Comparison of ENCODE assay signal across 8 mouse cellular contexts in genomic region chr11:48806856-48807562, GRCm38 (mm10). TPM values are rescaled to one million over a fixed set of nuclear protein-coding genes. Genes with fewer than 3 reads are reported as not detected.
DNase-seq lines count a peak whose midpoint lies in the region; ATAC-seq lines count a peak whose summit lies in the region.

No protein-coding gene starts in this region.

- peak; percentile 38 for ATAC-seq in forebrain, embryonic 11.5 days (replicated peaks; ENCODE audit: low FRiP score)
- ATAC-seq in common myeloid progenitor, adult 5-6 weeks (replicated peaks; ENCODE audit: low read depth, poor library complexity, severe bottlenecking), result peak; percentile 21; the same call in 1 of the 2 replicates
- peak; percentile 72 for ATAC-seq in intestine, embryonic 15.5 days
- ATAC-seq in megakaryocyte-erythroid progenitor cell, adult 5-6 weeks (replicated peaks; ENCODE audit: low FRiP score, low TSS enrichment, poor library complexity, severe bottlenecking), result peak; percentile 38

- no peak overlapping the region for H3K27ac ChIP-seq in forebrain, embryonic 11.5 days (ENCODE audit: low read depth, low read length)
- no peak overlapping the region for H3K27ac ChIP-seq in forebrain, embryonic 10.5 days
- H3K27ac ChIP-seq in intestine, embryonic 15.5 days, result no peak overlapping the region

- peaks cover 36% of the 10 kb centered on the region for H3K36me3 ChIP-seq in forebrain, embryonic 11.5 days (ENCODE audit: control insufficient read depth, insufficient read depth, low read length)
- peaks cover 100% of the 10 kb centered on the region for H3K36me3 ChIP-seq in forebrain, embryonic 10.5 days (replicated peaks)
- H3K36me3 ChIP-seq in intestine, embryonic 15.5 days, result peaks cover 53% of the 10 kb centered on the region

- H3K9ac ChIP-seq in forebrain, embryonic 11.5 days (ENCODE audit: low read length), result no peak overlapping the region
- no peak overlapping the region for H3K9ac ChIP-seq in intestine, embryonic 15.5 days

- H3K4me3 ChIP-seq in forebrain, embryonic 11.5 days (ENCODE audit: low read depth, low read length), result no peak overlapping the region
- no peak overlapping the region for H3K4me3 ChIP-seq in forebrain, embryonic 10.5 days
- H3K4me3 ChIP-seq in intestine, embryonic 15.5 days (replicated peaks), result no peak overlapping the region

- 62% methylated on average over 21 of the region's 21 CpGs for WGBS in forebrain, embryonic 11.5 days
- 61% methylated on average over 21 of the region's 21 CpGs for WGBS in forebrain, embryonic 10.5 days
- WGBS in intestine, embryonic 15.5 days, result 55% methylated on average over 21 of the region's 21 CpGs

- no peak overlapping the region for H3K4me2 ChIP-seq in forebrain, embryonic 11.5 days (ENCODE audit: low read depth, low read length, severe bottlenecking)
- H3K4me2 ChIP-seq in intestine, embryonic 15.5 days (replicated peaks), result no peak overlapping the region

- no peak for DNase-seq in forebrain, embryonic 11.5 days (ENCODE audit: low spot score)
- DNase-seq in forebrain, embryonic 10.5 days (ENCODE audit: extremely low spot score, low spot score), result no peak
- no peak for DNase-seq in spleen, postnatal 36 days (ENCODE audit: low spot score in 2 of 2)
- DNase-seq in c-Kit-positive CD71-positive TER-119-positive erythroid progenitor cells, embryonic 14.5 days (ENCODE audit: low spot score), result no peak
- DNase-seq in cerebellum, adult 18-20 months, result no peak

- peaks cover under 1% of the 10 kb centered on the region; the same call in 1 of the 2 replicates for H3K4me1 ChIP-seq in forebrain, embryonic 11.5 days (replicated peaks; ENCODE audit: control insufficient read depth, insufficient read depth, low read length)
- H3K4me1 ChIP-seq in forebrain, embryonic 10.5 days, result peaks cover 14% of the 10 kb centered on the region
- peaks cover 11% of the 10 kb centered on the region; the same call in 1 of the 2 replicates for H3K4me1 ChIP-seq in intestine, embryonic 15.5 days (replicated peaks)

- H3K9me3 ChIP-seq in forebrain, embryonic 11.5 days (ENCODE audit: control insufficient read depth, low read length), result no peaks in the 10 kb centered on the region
- no peaks in the 10 kb centered on the region for H3K9me3 ChIP-seq in forebrain, embryonic 10.5 days
- no peaks in the 10 kb centered on the region for H3K9me3 ChIP-seq in intestine, embryonic 15.5 days

- no peaks in the 10 kb centered on the region for H3K27me3 ChIP-seq in forebrain, embryonic 11.5 days (ENCODE audit: control insufficient read depth, insufficient read depth, low read length)
- no peaks in the 10 kb centered on the region for H3K27me3 ChIP-seq in forebrain, embryonic 10.5 days (ENCODE audit: poor library complexity, severe bottlenecking)
- H3K27me3 ChIP-seq in intestine, embryonic 15.5 days (replicated peaks), result no peaks in the 10 kb centered on the region

RNA-seq across cellular contexts. Expression of gene Rack1, which starts 6.9 kb away (rescaled TPM):
- 648 and 653 TPM in 2 replicates for polyA plus RNA-seq in forebrain, embryonic 11.5 days (2014; fragmentation: Nextera tagmentation; extraction: Ambion mirVana)
- polyA plus RNA-seq in forebrain, embryonic 10.5 days (2016; fragmentation: Nextera tagmentation; extraction: Ambion mirVana), result 850 and 861 TPM in 2 replicates
- 1,552 and 1,662 TPM in 2 replicates for total RNA-seq in common myeloid progenitor, adult 5-6 weeks (2017)
- 815 and 831 TPM in 2 replicates for polyA plus RNA-seq in intestine, embryonic 15.5 days (2015; fragmentation: Nextera tagmentation; extraction: Ambion mirVana)
- total RNA-seq in megakaryocyte-erythroid progenitor cell, adult 5-6 weeks (2014; fragmentation: Nextera tagmentation), result 2,653 and 3,048 TPM in 2 replicates
- total RNA-seq in megakaryocyte-erythroid progenitor cell, adult 5-6 weeks (2017), result 1,625 and 1,902 TPM in 2 replicates

RNA-seq across cellular contexts. Expression of gene Trim41, which starts 10.1 kb away (rescaled TPM):
- 4.5 and 5.6 TPM in 2 replicates for polyA plus RNA-seq in forebrain, embryonic 11.5 days (2014; fragmentation: Nextera tagmentation; extraction: Ambion mirVana)
- 4.0 and 4.6 TPM in 2 replicates for polyA plus RNA-seq in forebrain, embryonic 10.5 days (2016; fragmentation: Nextera tagmentation; extraction: Ambion mirVana)
- 50.2 and 70.9 TPM in 2 replicates for total RNA-seq in common myeloid progenitor, adult 5-6 weeks (2017)
- 4.1 and 6.4 TPM in 2 replicates for polyA plus RNA-seq in intestine, embryonic 15.5 days (2015; fragmentation: Nextera tagmentation; extraction: Ambion mirVana)
- 16.0 and 19.8 TPM in 2 replicates for total RNA-seq in megakaryocyte-erythroid progenitor cell, adult 5-6 weeks (2014; fragmentation: Nextera tagmentation)
- 18.6 and 64.6 TPM in 2 replicates for total RNA-seq in megakaryocyte-erythroid progenitor cell, adult 5-6 weeks (2017)

RNA-seq across cellular contexts. Expression of gene Trim7, which starts 18.9 kb away (rescaled TPM):
- 0.51 and 2.1 TPM in 2 replicates for polyA plus RNA-seq in forebrain, embryonic 11.5 days (2014; fragmentation: Nextera tagmentation; extraction: Ambion mirVana)
- 0.07 and 0.31 TPM in 2 replicates for polyA plus RNA-seq in forebrain, embryonic 10.5 days (2016; fragmentation: Nextera tagmentation; extraction: Ambion mirVana)
- 0.19 and 0.78 TPM in 2 replicates for total RNA-seq in common myeloid progenitor, adult 5-6 weeks (2017)
- 1.1 and 2.7 TPM in 2 replicates for polyA plus RNA-seq in intestine, embryonic 15.5 days (2015; fragmentation: Nextera tagmentation; extraction: Ambion mirVana)
- total RNA-seq in megakaryocyte-erythroid progenitor cell, adult 5-6 weeks (2014; fragmentation: Nextera tagmentation), result 0.84 TPM in 1 of 2 replicates, not detected in the other
- 0.75 and 0.80 TPM in 2 replicates for total RNA-seq in megakaryocyte-erythroid progenitor cell, adult 5-6 weeks (2017)

RNA-seq across cellular contexts. Expression of gene Gm12184, which starts 19.4 kb away (rescaled TPM):
- 12.3 and 12.7 TPM in 2 replicates for polyA plus RNA-seq in forebrain, embryonic 11.5 days (2014; fragmentation: Nextera tagmentation; extraction: Ambion mirVana)
- 2.3 and 4.3 TPM in 2 replicates for polyA plus RNA-seq in forebrain, embryonic 10.5 days (2016; fragmentation: Nextera tagmentation; extraction: Ambion mirVana)
- total RNA-seq in common myeloid progenitor, adult 5-6 weeks (2017), result 48.6 and 64.4 TPM in 2 replicates
- 3.7 and 5.4 TPM in 2 replicates for polyA plus RNA-seq in intestine, embryonic 15.5 days (2015; fragmentation: Nextera tagmentation; extraction: Ambion mirVana)
- 10.6 and 12.0 TPM in 2 replicates for total RNA-seq in megakaryocyte-erythroid progenitor cell, adult 5-6 weeks (2014; fragmentation: Nextera tagmentation)
- total RNA-seq in megakaryocyte-erythroid progenitor cell, adult 5-6 weeks (2017), result 6.7 and 9.1 TPM in 2 replicates

Comparison
In these comparisons a context has a peak if more than half of its experiments do, and no peak if none do; other contexts are left out.
1. ATAC-seq: peak in every context shown above with its lines; median percentile 72 in intestine, embryonic 15.5 days; 38 in forebrain, embryonic 11.5 days; 38 in megakaryocyte-erythroid progenitor cell, adult 5-6 weeks; 21 in common myeloid progenitor, adult 5-6 weeks.